15 mouse cellular contexts compared by ENCODE assay signal in the genomic region with DNA sequence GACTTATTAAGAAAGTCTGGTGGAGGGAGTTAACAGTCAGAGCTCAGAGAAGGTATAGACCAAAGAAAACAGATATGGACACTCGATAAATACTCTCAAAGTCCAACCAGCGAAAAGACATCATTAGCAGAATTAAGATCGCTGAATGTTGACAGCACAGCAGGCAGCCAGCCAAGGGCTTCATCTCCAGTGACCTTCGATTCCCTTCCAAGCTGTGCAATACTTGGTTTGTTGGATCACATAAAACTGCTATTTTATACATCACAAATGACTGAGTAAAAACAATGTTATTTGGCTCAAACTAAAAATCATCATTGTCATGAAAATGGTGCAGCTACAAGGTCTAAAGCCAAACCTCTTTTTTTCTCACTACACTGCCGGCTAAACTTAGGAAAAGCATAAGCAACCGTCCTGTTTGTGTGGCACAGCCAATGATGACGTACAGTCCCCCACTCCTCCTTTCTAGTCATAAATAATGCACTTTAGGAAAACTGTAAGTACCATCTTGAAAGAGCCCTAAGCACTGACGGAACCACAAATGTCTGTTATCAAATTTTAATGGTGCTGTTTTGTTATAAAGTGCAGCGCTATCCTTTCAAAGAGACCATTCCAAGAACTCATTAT. TPM values are rescaled to one million over a fixed set of nuclear protein-coding genes. Genes with fewer than 3 reads are reported as not detected.
DNase-seq lines count a peak whose midpoint lies in the region; ATAC-seq lines count a peak whose summit lies in the region.
"Had no signal": no experiment of that assay in that cellular context is flagged by ENCODE, and none has a peak within 500 bp of the region (broad histone marks: within the 10 kb centered on the region; RNA-seq: fewer than 3 reads in every experiment).

No protein-coding gene starts in this region.

- no peak overlapping the region for H3K27ac ChIP-seq in heart, embryonic 11.5 days (ENCODE audit: low read depth, low read length)
- H3K27ac ChIP-seq in forebrain, embryonic 13.5 days, result no peak overlapping the region
- H3K27ac ChIP-seq: embryonic facial prominence, embryonic 12.5 days; layer of hippocampus, adult 2 months; liver, embryonic 13.5 days had no signal

- peak; percentile 52 for DNase-seq in heart, postnatal 4 days
- DNase-seq in urinary bladder, postnatal 14 days (ENCODE audit: low spot score), result peak; percentile 37
- no peak for DNase-seq in urinary bladder, postnatal 10 days (ENCODE audit: low spot score)
- DNase-seq in kidney, postnatal 10 days, result peak; percentile 88
- no peak for DNase-seq in left cerebral cortex, adult 18-20 months (ENCODE audit: low spot score in 2 of 2)
- no peak for DNase-seq in left cerebral cortex, postnatal 14 days (ENCODE audit: low spot score in 2 of 2)
- DNase-seq: cerebellum, adult 18-20 months; liver, embryonic 13.5 days; right cerebral cortex, adult 18-20 months had no signal

- H3K9me3 ChIP-seq in heart, embryonic 11.5 days (replicated peaks; ENCODE audit: control insufficient read depth, low read length), result no peaks in the 10 kb centered on the region
- no peaks in the 10 kb centered on the region for H3K9me3 ChIP-seq in forebrain, embryonic 13.5 days (replicated peaks)
- H3K9me3 ChIP-seq: embryonic facial prominence, embryonic 12.5 days; liver, embryonic 13.5 days had no signal

- WGBS in heart, embryonic 11.5 days (ENCODE audit: insufficient replicate concordance), result 81% methylated on average over 9 of the region's 9 CpGs
- 58% methylated on average over 9 of the region's 9 CpGs for WGBS in forebrain, embryonic 13.5 days

- no peak overlapping the region for H3K9ac ChIP-seq in heart, embryonic 11.5 days (ENCODE audit: low read depth, low read length)
- H3K9ac ChIP-seq in forebrain, embryonic 13.5 days, result no peak overlapping the region
- H3K9ac ChIP-seq: embryonic facial prominence, embryonic 12.5 days; liver, embryonic 13.5 days had no signal

- intact Hi-C loops in left cerebral cortex, postnatal 14 days (cut with DNase I), result no loop called here

- H3K36me3 ChIP-seq in heart, embryonic 11.5 days (ENCODE audit: control insufficient read depth, insufficient read depth, low read length), result no peaks in the 10 kb centered on the region
- no peaks in the 10 kb centered on the region for H3K36me3 ChIP-seq in forebrain, embryonic 13.5 days (ENCODE audit: poor library complexity, severe bottlenecking)
- H3K36me3 ChIP-seq: embryonic facial prominence, embryonic 12.5 days; liver, embryonic 13.5 days had no signal

- no peak overlapping the region for H3K4me2 ChIP-seq in heart, embryonic 11.5 days
- H3K4me2 ChIP-seq in forebrain, embryonic 13.5 days, result no peak overlapping the region
- H3K4me2 ChIP-seq: embryonic facial prominence, embryonic 12.5 days; liver, embryonic 13.5 days had no signal

- H3K4me1 ChIP-seq in heart, embryonic 11.5 days (ENCODE audit: control insufficient read depth, insufficient read depth, low read length), result no peaks in the 10 kb centered on the region
- peaks cover 3% of the 10 kb centered on the region; the same call in 1 of the 2 replicates for H3K4me1 ChIP-seq in forebrain, embryonic 13.5 days
- H3K4me1 ChIP-seq: embryonic facial prominence, embryonic 12.5 days; liver, embryonic 13.5 days had no signal

- no peak for ATAC-seq in heart, embryonic 11.5 days (replicated peaks; ENCODE audit: insufficient number of reproducible peaks, low FRiP score, low TSS enrichment)
- ATAC-seq in forebrain, embryonic 13.5 days, result no peak
- ATAC-seq: midbrain, embryonic 16.5 days had no signal

- no peaks in the 10 kb centered on the region for H3K27me3 ChIP-seq in heart, embryonic 11.5 days (ENCODE audit: control insufficient read depth, insufficient read depth, low read length)
- H3K27me3 ChIP-seq in forebrain, embryonic 13.5 days, result no peaks in the 10 kb centered on the region
- H3K27me3 ChIP-seq: CH12.LX; embryonic facial prominence, embryonic 12.5 days; liver, embryonic 13.5 days had no signal

- no peak overlapping the region for H3K4me3 ChIP-seq in heart, embryonic 11.5 days (ENCODE audit: low read depth, low read length)
- no peak overlapping the region for H3K4me3 ChIP-seq in forebrain, embryonic 13.5 days
- H3K4me3 ChIP-seq: embryonic facial prominence, embryonic 12.5 days; layer of hippocampus, adult 2 months; liver, embryonic 13.5 days had no signal

RNA-seq across cellular contexts. Expression of a gene that starts 34.8 kb away (rescaled TPM):
- total RNA-seq in heart, postnatal 4 days (2021), result 100 to 1,000 TPM; 154 to 174 TPM
- 49.6 and 58.9 TPM in 2 replicates for polyA plus RNA-seq in heart, embryonic 11.5 days (2014; fragmentation: Nextera tagmentation; extraction: Ambion mirVana)
- 23.9 and 29.9 TPM in 2 replicates for polyA plus RNA-seq in forebrain, embryonic 13.5 days (2015; fragmentation: Nextera tagmentation; extraction: Ambion mirVana)
- total RNA-seq in left cerebral cortex, adult 18-20 months (2021), result 100 to 1,000 TPM; 104 to 111 TPM
- 100 to 1,000 TPM in 1 of 2 experiments, 10 to 100 TPM in 1; 80.6 to 105 TPM for total RNA-seq in left cerebral cortex, postnatal 14 days (2021)

RNA-seq across cellular contexts. Expression of a gene that starts 41.8 kb away (rescaled TPM):
- under 1 TPM in 1 of 2 experiments, not detected in 1; 0.64 TPM for total RNA-seq in heart, postnatal 4 days (2021)
- not detected in 2 replicates for polyA plus RNA-seq in heart, embryonic 11.5 days (2014; fragmentation: Nextera tagmentation; extraction: Ambion mirVana)
- 0.42 TPM in 1 of 2 replicates, not detected in the other for polyA plus RNA-seq in forebrain, embryonic 13.5 days (2015; fragmentation: Nextera tagmentation; extraction: Ambion mirVana)
- total RNA-seq in left cerebral cortex, adult 18-20 months (2021), result 1 to 10 TPM in 1 of 2 experiments, under 1 TPM in 1; 0.70 to 1.3 TPM
- under 1 TPM in 1 of 2 experiments, not detected in 1; 0.31 TPM for total RNA-seq in left cerebral cortex, postnatal 14 days (2021)
- total RNA-seq: CH12.LX had no signal
- polyA plus RNA-seq: midbrain, embryonic 16.5 days had no signal

Comparison
In these comparisons a context has a peak if more than half of its experiments do, and no peak if none do; other contexts are left out.
1. DNase-seq: peak in heart, postnatal 4 days (single experiment), urinary bladder, postnatal 14 days (single experiment) and kidney, postnatal 10 days (single experiment); none in urinary bladder, postnatal 10 days (single experiment), left cerebral cortex, adult 18-20 months (0 of 2) and left cerebral cortex, postnatal 14 days (0 of 2).